Mouse (Mus musculus) MEL (cell line): Measurements from ENCODE around the gene Retnlb. TPM values are rescaled to one million over a fixed set of nuclear protein-coding genes. Genes with fewer than 3 reads are reported as not detected.

ENCODE experiments used
- DNase-seq: peaks from one replicate; pipeline ENCODE4 v3.0.0; 2011; ENCODE audit warnings: low read depth, low spot score
- H3K27ac ChIP-seq: 2 replicates; pipeline ENCODE4 v1.5.1; 2012; ENCODE audit warnings: low read depth, mild to moderate bottlenecking, control low read depth, low read length, moderate library complexity; ENCODE audit not compliant: control insufficient read depth
- H3K27me3 ChIP-seq, 2 experiments: fragments of 150-350 bp in 1 of 2; sonication (generic) in 1 of 2; 2 replicates each; pipeline ENCODE4 v1.6.1; 2012; ENCODE audit warnings: low read length in 2 of 2, mild to moderate bottlenecking in 2 of 2, improper control_type of control experiment in 1 of 2, moderate library complexity in 1 of 2; ENCODE audit not compliant: insufficient read depth in 2 of 2, control insufficient read depth in 1 of 2
- H3K36me3 ChIP-seq, 2 experiments: 2 replicates each; pipeline ENCODE4 v1.6.1; 2012 to 2014; ENCODE audit warnings: low read length in 2 of 2, improper control_type of control experiment in 1 of 2, inconsistent platforms in 1 of 2, mild to moderate bottlenecking in 1 of 2; ENCODE audit not compliant: insufficient read depth in 2 of 2, control insufficient read depth in 1 of 2
- H3K4me1 ChIP-seq, 2 experiments: fragments of 150-350 bp in 1 of 2; sonication (generic) in 1 of 2; 2 replicates each; pipeline ENCODE4 v1.6.1; 2012; ENCODE audit warnings: low read length in 2 of 2, improper control_type of control experiment in 1 of 2, mild to moderate bottlenecking in 1 of 2; ENCODE audit not compliant: insufficient read depth in 2 of 2, control insufficient read depth in 1 of 2
- H3K4me3 ChIP-seq, 2 experiments: fragments of 150-350 bp in 1 of 2; sonication (generic) in 1 of 2; 2 replicates each; pipeline ENCODE4 v1.5.1; 2012; ENCODE audit warnings: low read depth in 2 of 2, low read length in 2 of 2, mild to moderate bottlenecking in 2 of 2, moderate library complexity in 2 of 2, control low read depth in 1 of 2, improper control_type of control experiment in 1 of 2; ENCODE audit not compliant: control insufficient read depth in 1 of 2, insufficient read depth in 1 of 2
- H3K79me2 ChIP-seq: 2 replicates; pipeline ENCODE4 v1.6.1; 2012; ENCODE audit warnings: mild to moderate bottlenecking, low read length, moderate library complexity; ENCODE audit not compliant: control insufficient read depth, poor library complexity, insufficient read depth
- H3K9ac ChIP-seq: 2 replicates; pipeline ENCODE4 v1.6.1; 2012; ENCODE audit warnings: low read depth, mild to moderate bottlenecking, control low read depth, low read length, moderate library complexity; ENCODE audit not compliant: control insufficient read depth, poor library complexity, severe bottlenecking
- H3K9me3 ChIP-seq: fragments of 150-350 bp; sonication (generic); replicated peaks from 2 replicates; pipeline ENCODE4 v1.6.1; 2012; ENCODE audit warnings: mild to moderate bottlenecking, low read length, improper control_type of control experiment, moderate library complexity; ENCODE audit not compliant: insufficient read depth
- BHLHE40 ChIP-seq: IDR thresholded peaks from 2 replicates; pipeline ENCODE4 v1.6.1; 2012; ENCODE audit warnings: low read depth, mild to moderate bottlenecking, inconsistent platforms, low read length, improper control_type of control experiment, borderline replicate concordance
- CHD2 ChIP-seq: IDR thresholded peaks from 2 replicates; pipeline ENCODE4 v1.6.1; 2011; ENCODE audit warnings: low read length, improper control_type of control experiment
- CTCF ChIP-seq, 3 experiments: IDR thresholded peaks in 2 of 3; conservative IDR thresholded peaks in 1 of 3; 2 replicates each; pipeline ENCODE4 v1.5.1; 2011 to 2012; ENCODE audit warnings: low read length in 3 of 3, low read depth in 2 of 3, mild to moderate bottlenecking in 2 of 3, improper control_type of control experiment in 1 of 3, inconsistent platforms in 1 of 3, mixed read lengths in 1 of 3, moderate library complexity in 1 of 3; ENCODE audit not compliant: control insufficient read depth in 1 of 3, insufficient read depth in 1 of 3, poor library complexity in 1 of 3, severe bottlenecking in 1 of 3
- E2F4 ChIP-seq: IDR thresholded peaks from 2 replicates; pipeline ENCODE4 v1.6.1; 2011; ENCODE audit warnings: low read depth, low read length, improper control_type of control experiment, borderline replicate concordance
- ELF1 ChIP-seq: IDR thresholded peaks from 2 replicates; pipeline ENCODE4 v1.6.1; 2014; ENCODE audit warnings: low read depth, mild to moderate bottlenecking, inconsistent platforms, low read length, improper control_type of control experiment, moderate library complexity
- GATA1 ChIP-seq: IDR thresholded peaks from 2 replicates; pipeline ENCODE4 v1.6.1; 2011; ENCODE audit warnings: low read depth, low read length, improper control_type of control experiment
- JUND ChIP-seq: IDR thresholded peaks from 2 replicates; pipeline ENCODE4 v1.6.1; 2011; ENCODE audit warnings: low read depth, mild to moderate bottlenecking, improper control_type of control experiment, low read length
- MAFK ChIP-seq: IDR thresholded peaks from 2 replicates; pipeline ENCODE4 v1.6.1; 2011; ENCODE audit warnings: low read depth, mild to moderate bottlenecking, low read length, improper control_type of control experiment, borderline replicate concordance
- MAX ChIP-seq: IDR thresholded peaks from 2 replicates; pipeline ENCODE4 v1.6.1; 2011; ENCODE audit warnings: low read length, improper control_type of control experiment
- MAZ ChIP-seq: IDR thresholded peaks from 2 replicates; pipeline ENCODE4 v1.6.1; 2012; ENCODE audit warnings: low read depth, mild to moderate bottlenecking, inconsistent platforms, low read length, improper control_type of control experiment
- MEF2A ChIP-seq: IDR thresholded peaks from 2 replicates; pipeline ENCODE4 v1.6.1; 2014; ENCODE audit warnings: low read depth, mild to moderate bottlenecking, inconsistent platforms, low read length, improper control_type of control experiment; ENCODE audit not compliant: poor library complexity, insufficient replicate concordance, severe bottlenecking; ENCODE audit errors: extremely low read depth
- MXI1 ChIP-seq: IDR thresholded peaks from 2 replicates; pipeline ENCODE4 v1.6.1; 2011; ENCODE audit warnings: mild to moderate bottlenecking, low read depth, low read length, improper control_type of control experiment
- MYC ChIP-seq: IDR thresholded peaks from 2 replicates; pipeline ENCODE4 v1.6.1; 2011; ENCODE audit warnings: low read depth, mild to moderate bottlenecking, low read length, improper control_type of control experiment, moderate library complexity
- NELFE ChIP-seq: IDR thresholded peaks from 2 replicates; pipeline ENCODE4 v1.6.1; 2011; ENCODE audit warnings: low read depth, low read length, improper control_type of control experiment
- NRF1 ChIP-seq: IDR thresholded peaks from 2 replicates; pipeline ENCODE4 v1.6.1; 2014; ENCODE audit warnings: low read depth, mild to moderate bottlenecking, inconsistent platforms, low read length, improper control_type of control experiment, moderate library complexity; ENCODE audit not compliant: poor library complexity, insufficient read depth, severe bottlenecking
- POLR2A ChIP-seq, 2 experiments: IDR thresholded peaks; 2 replicates each; pipeline ENCODE4 v1.6.1; 2011 to 2012; ENCODE audit warnings: low read length in 2 of 2, mild to moderate bottlenecking in 2 of 2, control low read depth in 1 of 2, improper control_type of control experiment in 1 of 2, low read depth in 1 of 2, moderate library complexity in 1 of 2; ENCODE audit not compliant: control insufficient read depth in 1 of 2, insufficient read depth in 1 of 2, poor library complexity in 1 of 2
- POLR2AphosphoS2 ChIP-seq: IDR thresholded peaks from 2 replicates; pipeline ENCODE4 v1.6.1; 2011; ENCODE audit warnings: low read length, improper control_type of control experiment
- SIN3A ChIP-seq: IDR thresholded peaks from 2 replicates; pipeline ENCODE4 v1.6.1; 2012; ENCODE audit warnings: low read length, improper control_type of control experiment, inconsistent platforms
- SMC3 ChIP-seq: IDR thresholded peaks from 2 replicates; pipeline ENCODE4 v1.6.1; 2011; ENCODE audit warnings: low read depth, low read length, improper control_type of control experiment
- TCF12 ChIP-seq: IDR thresholded peaks from 2 replicates; pipeline ENCODE4 v1.6.1; 2014; ENCODE audit warnings: low read depth, mild to moderate bottlenecking, inconsistent platforms, low read length, improper control_type of control experiment, moderate library complexity
- USF1 ChIP-seq: IDR thresholded peaks from 2 replicates; pipeline ENCODE4 v1.6.1; 2014; ENCODE audit warnings: low read depth, mild to moderate bottlenecking, inconsistent platforms, low read length, improper control_type of control experiment, moderate library complexity
- USF2 ChIP-seq, 2 experiments: IDR thresholded peaks; 2 replicates each; pipeline ENCODE4 v1.6.1; 2011 to 2012; ENCODE audit warnings: improper control_type of control experiment in 2 of 2, low read length in 2 of 2, borderline replicate concordance in 1 of 2, inconsistent platforms in 1 of 2, low read depth in 1 of 2, mild to moderate bottlenecking in 1 of 2; ENCODE audit not compliant: insufficient read depth in 1 of 2
- ZC3H11A ChIP-seq: IDR thresholded peaks from 2 replicates; pipeline ENCODE4 v1.6.1; 2012; ENCODE audit warnings: low read depth, mild to moderate bottlenecking, inconsistent platforms, low read length, improper control_type of control experiment
- ZMIZ1 ChIP-seq: IDR thresholded peaks from 2 replicates; pipeline ENCODE4 v1.6.1; 2012; ENCODE audit warnings: low read depth, mild to moderate bottlenecking, inconsistent platforms, low read length, improper control_type of control experiment, moderate library complexity
- ZNF384 ChIP-seq: IDR thresholded peaks from 2 replicates; pipeline ENCODE4 v1.6.1; 2012; ENCODE audit warnings: low read depth, mild to moderate bottlenecking, inconsistent platforms, low read length, improper control_type of control experiment
- polyA plus RNA-seq, 2 experiments: library from polyadenylated mRNA; stranded (reverse) in 1 of 2; unstranded in 1 of 2; fragments of >175 nt in 1 of 2; fragments of >200 nt in 1 of 2; gene quantifications; 2 replicates each; pipeline versions ENCODE4 v1.2.1 to v1.2.4; 2012; ENCODE audit warnings: low replicate concordance in 2 of 2, low read depth in 1 of 2; ENCODE audit not compliant: insufficient read length in 2 of 2, insufficient read depth in 1 of 2, missing spikeins in 1 of 2
- total RNA-seq: library from RNA; depleted of rRNA; stranded (reverse); fragments of 300-350 nt; gene quantifications from 2 replicates; pipeline ENCODE4 v1.2.3, GENCODE M21; 2012

The Retnlb gene
- total and polyA plus RNA-seq, 3 experiments = not detected

GRCm38 (mm10) chr16:48826474-48826873 is 9.8 kb downstream of the Retnlb start:
- Histone ChIP-seq H3K79me2 (no peaks in the 10 kb centered on the region), H3K9me3 (no peaks in the 10 kb centered on the region), H3K27me3 (no peaks in the 10 kb centered on the region), H3K9ac (no peak overlapping the region), H3K4me3 (no peak overlapping the region), H3K36me3 (no peaks in the 10 kb centered on the region), H3K27ac (no peak overlapping the region), H3K4me1 (no peaks in the 10 kb centered on the region)
- DNase-seq = no peak
- TF ChIP-seq ZC3H11A = no peak
- TF ChIP-seq TCF12 = no peak
- no peak for TF ChIP-seq POLR2AphosphoS2
- no peak for TF ChIP-seq ZMIZ1
- no peak for TF ChIP-seq USF1
- TF ChIP-seq MEF2A = no peak
- TF ChIP-seq MAFK = no peak
- no peak for TF ChIP-seq POLR2A (IDR thresholded peaks at IDR 0.05; ENCODE audit: control insufficient read depth in 1 of 2, insufficient read depth in 1 of 2, low read depth in 1 of 2, low read length in 2 of 2, poor library complexity in 1 of 2)
- no peak for TF ChIP-seq CTCF (IDR thresholded peaks at IDR 0.05 in 2 of 3, conservative IDR thresholded peaks at IDR 0.05 in 1 of 3; ENCODE audit: control insufficient read depth in 1 of 3, insufficient read depth in 1 of 3, low read depth in 2 of 3, low read length in 3 of 3, poor library complexity in 1 of 3, severe bottlenecking in 1 of 3)

- no peaks in the 10 kb centered on the region for H3K27me3 ChIP-seq
- no peaks in the 10 kb centered on the region for H3K4me1 ChIP-seq
- H3K9me3 ChIP-seq = no peaks in the 10 kb centered on the region
- DNase-seq = no peak
- TF ChIP-seq SIN3A = no peak
- no peak for TF ChIP-seq ZC3H11A
- no peak for TF ChIP-seq SMC3
- TF ChIP-seq ZNF384 = no peak
- no peak for TF ChIP-seq E2F4
- no peak for TF ChIP-seq BHLHE40
- no peak for TF ChIP-seq GATA1
- TF ChIP-seq NELFE = no peak
- TF ChIP-seq MEF2A = no peak
- H3K79me2 ChIP-seq = no peaks in the 10 kb centered on the region
- H3K9ac ChIP-seq = no peak overlapping the region
- H3K4me3 ChIP-seq = no peak overlapping the region
- H3K27ac ChIP-seq = no peak overlapping the region
- H3K36me3 ChIP-seq = no peaks in the 10 kb centered on the region
Observed at GRCm38 (mm10) chr16:48827625-48828024, 11.0 kb downstream of the Retnlb start.

- Histone ChIP-seq H3K4me3 (no peak overlapping the region), H3K9me3 (no peaks in the 10 kb centered on the region), H3K27ac (no peak overlapping the region), H3K36me3 (peaks cover 0 to 2% of the 10 kb centered on the region in 2 experiments; a peak in 1 of 4 replicates), H3K9ac (no peak overlapping the region), H3K4me1 (no peaks in the 10 kb centered on the region), H3K79me2 (no peaks in the 10 kb centered on the region), H3K27me3 (no peaks in the 10 kb centered on the region)
- DNase-seq = no peak
- TF ChIP-seq TCF12 (no peak), MAZ (no peak), MYC (no peak), MEF2A (no peak), POLR2AphosphoS2 (no peak), USF2 (IDR thresholded peaks at IDR 0.05; ENCODE audit: borderline replicate concordance in 1 of 2, insufficient read depth in 1 of 2, low read depth in 1 of 2, low read length in 2 of 2) (no peak), CTCF (IDR thresholded peaks at IDR 0.05 in 2 of 3, conservative IDR thresholded peaks at IDR 0.05 in 1 of 3; ENCODE audit: control insufficient read depth in 1 of 3, insufficient read depth in 1 of 3, low read depth in 2 of 3, low read length in 3 of 3, poor library complexity in 1 of 3, severe bottlenecking in 1 of 3) (no peak), MXI1 (no peak), GATA1 (no peak), ZMIZ1 (no peak), E2F4 (no peak), CHD2 (no peak), JUND (no peak), NRF1 (no peak), SMC3 (no peak), ZNF384 (no peak), MAX (no peak), SIN3A (no peak), ELF1 (no peak)
Observed at GRCm38 (mm10) chr16:48829060-48829459, 12.4 kb downstream of the Retnlb start.
